Mouse (Mus musculus): Measurements from ENCODE around the gene Pus3.

Pus3 gene

DNA sequence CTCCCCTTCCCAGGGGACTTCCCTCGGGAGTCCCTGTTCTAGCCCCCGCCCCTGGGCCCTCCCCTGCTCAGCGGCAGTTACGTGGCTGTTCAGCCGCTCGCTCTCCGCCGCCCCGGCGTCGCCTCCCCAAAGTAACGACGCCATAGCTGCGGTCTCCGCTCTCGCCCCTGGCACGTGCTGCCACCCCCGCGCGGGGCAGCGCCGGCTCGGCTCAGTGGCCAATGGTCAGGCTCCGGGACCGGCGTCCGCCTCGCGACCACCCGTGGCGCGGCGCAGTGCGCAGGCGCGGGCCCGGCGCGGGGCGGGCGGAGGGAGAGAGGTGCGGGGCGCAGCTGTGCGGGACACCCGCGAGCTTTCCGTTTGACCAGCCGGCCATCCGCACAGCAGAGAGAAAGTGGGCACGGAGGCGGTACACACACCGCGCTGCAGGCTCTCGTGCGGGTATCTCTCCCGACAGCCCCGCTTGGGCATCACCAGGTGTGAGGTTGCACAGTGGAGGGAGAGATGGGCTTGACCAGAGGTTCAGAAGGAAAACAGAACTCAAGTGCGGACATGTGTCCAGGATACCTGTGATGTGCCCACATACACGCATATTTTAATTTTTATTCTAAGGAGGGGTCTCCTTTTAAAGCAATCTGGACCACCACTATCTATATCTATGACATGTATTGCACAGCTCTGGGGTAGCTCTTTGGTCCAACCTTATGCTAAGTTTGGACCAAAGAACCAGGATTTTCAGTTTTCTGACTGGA, at the start of gene Pus3, which contains the start of gene Ddx25:
TSS of gene Pus3 (plus strand) at position 339 of the 752 bp plus-strand sequence.
TSS of gene Ddx25 (minus strand) at position 272 of the 752 bp plus-strand sequence.
- no peak for DNase-seq (ENCODE audit: low spot score in 2 of 2)

DNA sequence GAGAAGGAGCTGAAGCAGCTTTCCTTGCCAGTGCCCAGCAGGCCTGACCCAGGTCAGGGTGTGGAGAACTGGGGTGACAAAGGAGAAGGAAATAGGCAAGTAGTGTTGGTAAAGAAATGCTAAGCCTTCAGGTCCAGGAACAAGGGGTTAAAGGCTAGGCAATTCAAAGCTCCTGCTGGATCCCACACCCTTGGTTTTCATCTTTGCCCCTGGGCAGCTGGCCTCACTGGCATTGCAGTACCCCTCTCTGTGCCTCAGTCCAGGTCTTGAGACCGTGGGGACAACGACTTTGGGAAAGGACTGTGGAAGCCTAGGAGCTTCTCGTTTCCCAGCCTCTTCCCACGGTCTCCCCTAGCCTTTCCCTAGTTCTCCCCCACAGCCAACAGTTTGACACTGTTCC, 44.5 kb upstream of the Pus3 start:
- DNase-seq (ENCODE audit: low spot score in 2 of 2), result no peak

- DNase-seq (ENCODE audit: low spot score in 2 of 2), result no peak
Measured at GRCm38 (mm10) chr9:35516182-35516581, 42.2 kb upstream of the Pus3 start.

DNA sequence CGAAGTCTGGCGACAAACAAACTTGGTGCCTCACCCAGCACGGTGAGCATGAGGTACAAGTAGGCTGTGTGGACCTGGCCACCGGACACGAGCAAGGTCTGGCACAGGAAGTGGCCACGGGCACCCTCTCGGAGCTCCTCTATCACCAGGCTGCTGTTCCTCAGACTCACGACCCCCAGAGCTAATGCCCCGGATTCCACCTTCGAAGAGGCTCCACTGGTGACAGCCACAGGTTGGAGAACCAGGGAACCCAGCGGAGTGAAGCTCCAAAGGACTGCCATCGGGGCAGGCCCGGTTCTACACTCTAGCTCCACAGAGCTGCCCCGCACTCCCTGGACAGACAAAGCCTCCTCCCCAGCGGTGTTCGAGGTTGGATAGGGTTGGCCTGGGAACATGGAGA, 41.7 kb upstream of the Pus3 start:
- no peak for DNase-seq (ENCODE audit: low spot score in 2 of 2)

GRCm38 (mm10) chr9:35518169-35518568, 40.2 kb upstream of the Pus3 start, which contains the start of gene Gm1113:
Gene Gm1113 (minus strand): TSS chr9:35518269.
- no peak for DNase-seq (ENCODE audit: low spot score in 2 of 2)

DNA sequence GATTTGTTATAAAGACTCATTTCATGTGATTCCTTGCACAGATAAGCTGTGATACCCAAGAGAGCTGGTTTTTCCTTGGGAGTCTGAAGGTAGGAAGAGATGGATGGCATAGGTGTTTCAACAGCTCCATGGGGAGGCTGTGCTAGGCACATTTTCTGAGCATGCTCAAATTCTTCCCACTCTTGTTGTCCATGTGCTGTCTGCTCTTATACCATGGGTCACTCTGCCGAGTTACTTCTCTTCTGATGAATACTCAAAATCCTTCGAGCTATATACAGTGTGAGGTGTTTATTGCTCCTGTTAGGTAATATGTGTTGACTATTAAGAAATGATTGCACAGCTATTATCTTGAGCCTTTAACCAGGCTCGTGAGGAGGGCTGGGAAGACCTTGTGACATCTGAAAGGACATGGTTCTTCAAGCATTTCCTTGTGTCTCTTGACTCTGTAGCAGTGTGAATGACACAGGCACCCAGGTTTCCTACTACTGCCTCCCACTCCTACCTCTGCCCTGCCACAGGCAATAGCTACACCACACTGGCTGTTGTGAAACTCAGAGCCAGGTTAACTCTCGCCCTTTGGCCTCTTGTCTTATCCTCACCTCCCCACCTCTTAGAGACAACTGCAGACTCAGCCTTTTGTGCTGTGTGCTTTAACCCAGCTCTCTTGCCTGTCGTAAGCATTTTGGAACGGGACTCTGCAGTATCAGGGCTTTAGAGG, 37.6 kb upstream of the Pus3 start:
- no peak for DNase-seq (ENCODE audit: low spot score in 2 of 2)

GRCm38 (mm10) chr9:35522241-35522640, 36.2 kb upstream of the Pus3 start:
- no peak for DNase-seq (ENCODE audit: low spot score in 2 of 2)

GRCm38 (mm10) chr9:35522821-35523515, 35.4 kb upstream of the Pus3 start:
- DNase-seq (ENCODE audit: low spot score in 2 of 2), result no peak

DNA sequence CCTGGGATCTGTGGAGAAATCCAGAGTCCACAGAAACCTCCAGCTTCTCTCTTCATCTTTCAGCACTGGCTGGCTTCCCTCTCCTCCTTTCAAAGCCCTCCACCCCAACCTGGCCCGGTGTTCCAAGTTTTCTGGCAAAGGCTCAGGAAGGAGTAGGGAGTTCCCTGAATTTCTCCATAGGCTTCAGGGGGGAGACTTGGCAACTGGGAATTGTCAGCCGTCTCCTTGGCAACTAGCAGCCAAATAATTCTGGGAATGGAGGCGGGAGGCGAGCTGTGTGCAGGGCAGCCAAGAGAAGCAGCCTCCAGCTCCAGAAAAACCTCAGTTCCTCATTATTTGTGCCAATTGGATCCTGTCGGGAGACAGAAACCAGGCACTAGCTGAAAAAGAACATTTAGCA, 34.9 kb upstream of the Pus3 start:
- DNase-seq (ENCODE audit: low spot score in 2 of 2), result peak; percentile 71 to 78

DNA sequence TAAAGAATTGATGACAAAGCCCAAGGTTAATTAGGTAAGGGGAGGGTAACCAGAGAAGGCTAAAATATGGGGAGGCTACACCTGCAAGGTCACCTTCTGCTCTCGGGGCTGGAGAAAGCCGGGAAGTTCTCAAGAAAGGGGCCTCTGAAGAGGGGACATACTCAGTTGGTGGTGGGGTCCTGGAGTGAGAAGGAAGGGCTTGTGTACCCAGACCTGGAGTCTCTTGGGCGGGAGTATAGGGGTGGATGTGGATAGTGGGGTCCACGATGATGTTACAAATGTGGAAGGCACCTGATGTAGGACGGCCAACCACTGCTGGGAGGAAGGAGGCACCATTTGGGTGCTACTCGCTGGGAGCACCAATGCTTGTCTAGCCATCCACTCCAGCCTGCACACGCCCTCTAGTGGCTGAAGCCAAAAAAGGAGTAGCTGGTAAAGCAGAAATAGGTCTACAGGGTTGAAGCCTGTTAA, 34.4 kb upstream of the Pus3 start:
- peak; percentile 51 to 74 for DNase-seq (ENCODE audit: low spot score in 2 of 2)

- DNase-seq (ENCODE audit: low spot score in 2 of 2), result no peak
Measured at GRCm38 (mm10) chr9:35529141-35529540, 29.3 kb upstream of the Pus3 start.

GRCm38 (mm10) chr9:35529796-35530195, 28.6 kb upstream of the Pus3 start:
- DNase-seq (ENCODE audit: low spot score in 2 of 2), result no peak

DNA sequence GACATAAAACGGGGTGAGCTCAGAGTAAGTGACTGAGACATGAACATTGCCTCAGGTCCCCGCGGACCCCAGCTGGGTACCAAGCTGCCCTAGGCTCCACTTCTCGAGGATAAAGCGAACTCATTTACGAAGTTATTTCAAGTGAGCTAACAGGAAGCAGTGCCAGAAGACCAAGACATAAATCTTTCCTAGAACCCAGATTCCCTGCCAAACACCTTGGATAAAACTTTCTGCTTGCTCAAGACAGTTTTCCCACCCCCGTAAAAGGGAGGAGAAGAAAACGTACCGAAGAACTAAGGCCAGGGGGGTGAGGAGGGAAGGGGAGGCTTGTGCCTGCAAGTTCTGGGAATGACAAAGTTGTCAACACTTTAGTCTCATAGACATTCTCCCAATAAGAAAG, 25.1 kb upstream of the Pus3 start:
- no peak for DNase-seq (ENCODE audit: low spot score in 2 of 2)

GRCm38 (mm10) chr9:35535110-35535509, 23.3 kb upstream of the Pus3 start:
- peak in 1 of 2 experiments; percentile 51 for DNase-seq (ENCODE audit: low spot score in 2 of 2)

- DNase-seq (ENCODE audit: low spot score in 2 of 2), result no peak
Measured at GRCm38 (mm10) chr9:35535876-35536275, 22.5 kb upstream of the Pus3 start.

DNA sequence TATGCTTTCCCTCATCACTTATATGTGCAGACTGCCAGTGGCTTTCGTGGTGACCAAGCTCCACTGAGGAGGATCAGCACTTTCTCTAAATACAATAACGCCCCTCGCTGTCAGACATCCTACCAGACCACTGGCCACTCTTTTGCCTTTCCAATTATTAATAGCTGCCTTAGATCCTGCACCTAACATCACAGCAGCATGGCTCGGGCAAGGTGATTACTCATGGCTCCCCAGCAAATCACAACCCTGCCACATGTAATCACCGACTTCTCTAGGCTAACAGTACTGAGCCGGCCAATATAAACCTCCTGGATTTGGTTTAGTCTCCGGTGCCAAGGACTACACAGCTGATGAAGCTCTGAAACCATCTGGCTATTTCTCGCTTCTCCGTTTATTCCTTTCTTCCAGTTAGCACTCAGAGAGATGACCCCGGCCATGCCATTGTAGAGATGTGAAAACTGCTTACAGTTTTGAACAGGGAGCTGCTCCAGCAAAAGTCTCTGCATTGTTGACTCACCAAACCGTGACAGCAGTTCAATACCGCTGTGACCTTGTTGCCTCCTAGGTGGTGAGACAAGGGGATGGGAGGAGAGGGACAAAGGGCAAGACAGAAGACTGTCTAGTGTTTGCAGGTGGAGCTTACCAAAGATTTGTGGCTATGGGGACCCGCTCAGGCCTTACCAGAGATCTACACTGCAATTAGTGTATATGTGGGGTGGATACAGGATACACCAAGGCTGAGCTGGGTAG, 19.2 kb upstream of the Pus3 start:
- no peak for DNase-seq (ENCODE audit: low spot score in 2 of 2)

GRCm38 (mm10) chr9:35541024-35541423, 17.4 kb upstream of the Pus3 start:
- no peak for DNase-seq (ENCODE audit: low spot score in 2 of 2)

GRCm38 (mm10) chr9:35541488-35541887, 16.9 kb upstream of the Pus3 start:
- DNase-seq (ENCODE audit: low spot score in 2 of 2), result peak in 1 of 2 experiments; percentile 54

- no peak for DNase-seq (ENCODE audit: low spot score in 2 of 2)
Measured at GRCm38 (mm10) chr9:35541941-35542340, 16.5 kb upstream of the Pus3 start.

DNA sequence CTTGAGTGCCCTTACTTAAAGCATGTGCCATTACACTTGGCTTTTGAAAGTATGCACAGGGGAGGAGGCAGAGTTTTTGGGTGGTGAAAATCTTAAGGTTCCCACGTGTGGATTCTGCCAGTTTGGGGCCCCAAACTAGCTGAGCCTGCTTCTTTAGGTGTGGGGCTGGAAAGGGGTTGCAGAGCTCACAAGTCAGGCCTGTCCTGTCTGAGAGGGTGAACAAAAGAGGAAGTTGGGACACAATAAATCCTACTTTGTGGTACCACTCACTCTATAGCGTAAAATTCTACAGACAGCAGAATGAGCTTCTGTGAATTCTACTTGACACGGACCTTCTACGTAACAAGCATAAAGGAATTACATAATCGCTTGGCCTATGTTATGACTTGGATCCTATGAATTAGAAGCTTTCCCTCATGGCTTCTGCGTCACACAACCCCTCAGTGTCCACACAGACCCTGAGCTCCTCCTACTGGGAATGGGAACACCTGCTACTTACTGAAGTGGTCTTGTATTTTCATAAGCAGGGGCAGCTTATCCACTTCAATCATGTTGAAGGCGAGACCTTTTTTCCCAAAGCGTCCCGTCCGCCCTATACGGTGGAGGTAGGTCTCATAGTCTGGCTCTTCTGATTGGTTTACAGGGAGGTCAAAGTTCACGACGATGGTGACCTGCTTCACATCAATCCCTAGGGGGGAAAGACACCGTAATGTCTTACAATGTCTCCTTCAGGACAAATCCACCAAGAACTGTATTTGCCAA, 15.1 kb upstream of the Pus3 start:
- DNase-seq (ENCODE audit: low spot score in 2 of 2), result no peak

- peak in 1 of 2 experiments; percentile 39 for DNase-seq (ENCODE audit: low spot score in 2 of 2)
Measured at GRCm38 (mm10) chr9:35544666-35545065, 13.7 kb upstream of the Pus3 start.

Measured in heart, adult 9 months (tissue).